Mouse (Mus musculus) kidney, embryonic 14.5 days (tissue): ENCODE results near the gene Add3. TPM values are rescaled to one million over a fixed set of nuclear protein-coding genes. Genes with fewer than 3 reads are reported as not detected.

Source experiments
- ATAC-seq: fragments of 200-750 bp; cut with Nextera tagmentation; 2 replicates; pipeline ENCODE4 v1.8.0; 2017; ENCODE audit warnings: moderate number of reproducible peaks, mild to moderate bottlenecking, moderate TSS enrichment, moderate library complexity; ENCODE audit not compliant: low FRiP score, low TSS enrichment
- H3K27ac ChIP-seq: fragments of 300-500 bp; sonication (generic); 2 replicates; pipeline ENCODE4 v1.5.1; 2014; ENCODE audit warnings: low read depth, mild to moderate bottlenecking, low read length, moderate library complexity, mixed read lengths
- H3K27me3 ChIP-seq: fragments of 300-500 bp; sonication (generic); 2 replicates; pipeline ENCODE4 v1.6.1; 2014; ENCODE audit warnings: mild to moderate bottlenecking, low read length; ENCODE audit not compliant: control insufficient read depth, insufficient read depth
- H3K36me3 ChIP-seq: fragments of 300-500 bp; sonication (generic); 2 replicates; pipeline ENCODE4 v1.6.1; 2014; ENCODE audit warnings: low read length, mixed read lengths; ENCODE audit not compliant: control insufficient read depth, insufficient read depth
- H3K4me1 ChIP-seq: fragments of 300-500 bp; sonication (generic); 2 replicates; pipeline ENCODE4 v1.6.1; 2014; ENCODE audit warnings: low read length, mixed read lengths; ENCODE audit not compliant: control insufficient read depth, insufficient read depth
- H3K4me2 ChIP-seq: fragments of 300-500 bp; sonication (generic); replicated peaks from 2 replicates; pipeline ENCODE4 v1.6.1; 2014; ENCODE audit warnings: low read depth, mild to moderate bottlenecking, low read length
- H3K4me3 ChIP-seq: fragments of 300-500 bp; sonication (generic); 2 replicates; pipeline ENCODE4 v1.5.1; 2014; ENCODE audit warnings: mild to moderate bottlenecking, low read length
- H3K9ac ChIP-seq: fragments of 300-500 bp; sonication (generic); 2 replicates; pipeline ENCODE4 v1.6.1; 2014; ENCODE audit warnings: low read depth, mild to moderate bottlenecking, low read length, moderate library complexity
- H3K9me3 ChIP-seq: fragments of 300-500 bp; sonication (generic); 2 replicates; pipeline ENCODE4 v1.6.1; 2016; ENCODE audit warnings: low read length; ENCODE audit not compliant: control insufficient read depth
- WGBS: fragments of 180-500 bp; shearing (Covaris S2); extraction: QIAGEN DNeasy Blood & Tissue Kit; methylation state at CpG from one replicate; pipeline ENCODE4 v1.1.7; 2014; 5-methylcytosine and 5-hydroxymethylcytosine counted together
- polyA plus RNA-seq: library from polyadenylated mRNA; unstranded; fragments of >200 nt; fragmentation: Nextera tagmentation; extraction: Ambion mirVana; gene quantifications from 2 replicates; pipeline ENCODE4 v1.2.1, GENCODE M21; 2014

The Add3 gene
- polyA plus RNA-seq, result 39.5 and 76.1 TPM in 2 replicates

DNA sequence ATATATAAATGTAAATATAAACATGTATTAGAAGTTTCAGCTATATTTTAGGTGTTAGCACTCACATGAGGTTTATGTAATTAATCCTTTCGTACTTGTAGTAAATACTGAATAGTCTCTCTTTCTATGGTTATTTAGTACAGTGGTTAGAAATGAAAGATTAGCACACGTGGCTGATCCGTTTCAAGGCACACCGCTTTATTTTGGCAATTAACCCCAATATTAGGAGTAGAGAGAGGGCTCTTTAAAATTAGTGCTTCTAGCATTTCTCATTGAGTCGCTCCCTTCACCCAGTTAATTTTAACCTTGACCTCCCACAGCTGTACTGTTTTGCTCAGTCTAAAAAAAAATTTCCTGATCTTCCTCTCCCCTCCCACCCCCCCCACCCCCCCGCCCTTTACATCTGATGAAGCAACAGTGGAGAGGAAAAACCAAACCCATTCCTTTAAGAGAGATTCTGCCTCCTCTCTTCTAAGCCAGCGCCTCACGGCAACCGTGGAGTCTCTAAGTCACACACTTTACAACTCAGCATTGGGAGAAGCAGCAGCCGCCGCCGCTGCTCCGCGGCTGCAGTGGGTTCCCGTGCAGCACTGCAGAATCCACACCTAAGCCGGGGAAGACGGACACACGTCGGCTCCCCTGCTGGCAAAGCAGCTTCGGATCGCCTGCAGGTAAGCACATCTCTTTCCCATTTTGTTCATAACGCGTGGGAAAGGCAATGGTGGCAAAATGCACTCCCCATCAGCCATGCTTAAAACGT, at the start of gene Add3:
Gene Add3 (plus strand): TSS at position 400 of the 760 bp plus-strand sequence.
- Histone ChIP-seq H3K4me1 (peaks cover 11% of the 10 kb centered on the region), H3K36me3 (no peaks in the 10 kb centered on the region), H3K27ac (peak within 1 kb of the TSS; percentile 91), H3K27me3 (no peaks in the 10 kb centered on the region), H3K4me3 (peak within 1 kb of the TSS; percentile 96), H3K4me2 (peak within 1 kb of the TSS; percentile 61), H3K9me3 (no peaks in the 10 kb centered on the region), H3K9ac (peak within 1 kb of the TSS; percentile 69; the same call in 1 of the 2 replicates)
- WGBS, result 4% methylated on average over 24 of the region's 24 CpGs
- no peak for ATAC-seq

DNA sequence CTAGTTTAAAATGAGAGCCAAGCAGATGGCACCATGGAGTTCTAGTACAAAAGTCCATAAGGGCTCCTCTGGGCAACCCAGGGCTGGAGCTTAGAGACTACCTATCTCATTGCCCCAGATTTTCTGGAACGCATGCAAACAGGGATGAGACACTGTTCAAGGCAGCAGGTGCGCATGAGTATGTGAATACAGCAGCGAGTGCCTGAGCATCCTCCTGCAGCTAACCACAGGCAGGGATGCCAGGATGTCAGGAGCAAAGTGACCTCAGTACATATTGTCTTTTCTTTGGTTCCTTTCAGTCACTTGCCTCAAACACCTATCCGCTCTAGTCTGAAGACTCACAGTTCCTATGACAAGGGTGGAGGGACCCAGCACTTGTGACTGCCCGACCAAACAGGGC, 49.6 kb upstream of the Add3 start:
- Histone ChIP-seq H3K9me3 (no peaks in the 10 kb centered on the region), H3K36me3 (no peaks in the 10 kb centered on the region), H3K27me3 (no peaks in the 10 kb centered on the region), H3K9ac (no peak overlapping the region), H3K27ac (no peak overlapping the region), H3K4me2 (no peak overlapping the region), H3K4me1 (peaks cover 18% of the 10 kb centered on the region), H3K4me3 (no peak overlapping the region)
- ATAC-seq, result no peak
- 91% methylated on average over 5 of the region's 5 CpGs for WGBS

GRCm38 (mm10) chr19:53092251-53092650, 48.0 kb upstream of the Add3 start:
- ATAC-seq, result no peak
- Histone ChIP-seq H3K27ac (no peak overlapping the region), H3K9ac (no peak overlapping the region), H3K4me3 (no peak overlapping the region), H3K4me2 (no peak overlapping the region), H3K27me3 (no peaks in the 10 kb centered on the region), H3K36me3 (no peaks in the 10 kb centered on the region), H3K4me1 (peaks cover 10% of the 10 kb centered on the region), H3K9me3 (no peaks in the 10 kb centered on the region)
- 75% methylated on average over 6 of the region's 6 CpGs for WGBS

DNA sequence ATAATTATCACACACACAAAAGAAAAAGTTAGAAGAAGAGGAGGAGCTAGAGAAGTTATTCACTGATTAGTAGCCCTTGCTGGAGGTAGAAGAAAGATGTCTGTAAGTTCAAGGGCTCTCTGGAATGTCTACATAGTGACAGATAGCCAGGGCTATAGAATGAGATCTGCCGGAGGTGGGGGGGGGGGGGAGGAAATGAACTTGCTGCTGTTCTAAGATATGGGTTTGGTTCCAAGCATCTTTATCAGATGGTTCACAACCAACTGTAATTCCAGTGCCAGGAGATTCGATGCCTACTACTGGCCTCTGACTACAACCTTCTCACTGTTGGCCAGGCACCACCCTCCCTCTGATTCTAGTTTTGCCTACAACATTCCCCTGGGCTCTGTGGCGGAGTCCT, 46.9 kb upstream of the Add3 start:
- no peak overlapping the region for H3K4me3 ChIP-seq
- H3K27me3 ChIP-seq, result no peaks in the 10 kb centered on the region
- no peak overlapping the region for H3K27ac ChIP-seq
- H3K9me3 ChIP-seq, result no peaks in the 10 kb centered on the region
- H3K4me1 ChIP-seq, result no peaks in the 10 kb centered on the region
- no peak for ATAC-seq
- H3K36me3 ChIP-seq, result no peaks in the 10 kb centered on the region
- WGBS, result 85% methylated on average over 3 of the region's 3 CpGs
- H3K9ac ChIP-seq, result no peak overlapping the region
- H3K4me2 ChIP-seq, result no peak overlapping the region

DNA sequence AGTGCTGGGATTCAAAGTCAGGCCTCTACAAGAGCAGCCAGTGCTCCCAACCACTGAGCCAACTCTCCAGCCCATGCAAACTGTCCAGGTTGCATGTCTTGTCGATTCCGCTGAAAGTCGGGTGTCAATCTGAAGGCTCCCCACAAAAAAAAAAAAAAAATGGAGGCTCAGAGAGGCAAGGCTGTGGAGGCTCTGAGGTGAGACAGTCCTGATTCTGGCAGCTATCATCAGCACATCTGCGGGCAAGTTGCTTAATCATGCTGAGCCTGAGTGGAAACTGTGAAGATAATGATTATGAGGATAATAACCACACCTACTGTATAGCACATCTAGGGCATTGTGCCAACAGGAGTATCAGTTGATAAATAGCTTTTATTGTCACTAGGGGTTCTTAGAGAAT, 45.6 kb upstream of the Add3 start:
- Histone ChIP-seq H3K4me3 (no peak overlapping the region), H3K27ac (no peak overlapping the region), H3K4me1 (no peaks in the 10 kb centered on the region), H3K27me3 (no peaks in the 10 kb centered on the region), H3K4me2 (no peak overlapping the region), H3K9ac (no peak overlapping the region), H3K9me3 (no peaks in the 10 kb centered on the region), H3K36me3 (no peaks in the 10 kb centered on the region)
- WGBS, result 97% methylated on average over 4 of the region's 4 CpGs
- ATAC-seq, result no peak

DNA sequence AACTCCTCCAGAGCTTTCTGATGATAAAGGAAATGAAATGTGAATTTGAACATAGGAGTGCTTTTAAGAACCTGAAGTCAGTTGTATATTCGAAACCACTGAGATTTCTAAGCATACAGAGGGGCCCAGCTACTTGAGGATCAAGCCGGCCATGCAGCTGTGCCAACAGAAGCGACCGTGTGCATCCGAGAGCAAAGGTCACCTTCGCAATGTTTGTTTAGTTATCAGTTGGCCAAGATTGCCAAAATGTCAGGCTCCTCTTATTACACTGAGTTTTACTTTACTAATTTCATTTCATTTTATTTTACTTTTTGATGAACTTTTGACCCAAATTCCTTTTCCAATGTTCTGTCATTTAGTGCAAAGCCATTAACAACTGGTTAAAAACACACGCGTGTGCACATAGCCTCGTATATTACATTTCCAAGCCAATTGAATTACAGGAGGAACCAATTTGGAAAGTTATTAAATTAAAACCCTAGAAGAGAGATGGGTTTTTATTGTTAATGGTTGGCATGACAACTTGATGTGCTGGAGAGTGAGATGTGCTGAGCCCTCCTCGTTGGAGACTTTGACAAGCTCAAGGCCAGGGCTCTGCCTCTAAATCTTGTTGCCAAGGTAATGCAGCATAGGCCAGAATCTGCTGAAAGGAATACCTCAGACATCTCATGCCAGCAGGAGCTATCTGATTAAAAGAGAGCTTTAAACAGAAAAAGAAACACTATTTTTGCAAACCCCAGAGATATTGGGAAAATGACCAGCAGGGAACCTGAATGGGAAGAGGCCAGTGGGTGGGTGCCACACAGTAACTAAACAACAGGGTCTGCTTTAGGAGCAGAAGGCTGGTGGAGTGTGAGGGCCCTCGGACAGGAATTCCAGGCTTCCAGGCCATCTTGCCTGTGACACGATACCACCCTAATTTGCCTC, 38.6 kb upstream of the Add3 start:
- Histone ChIP-seq H3K27ac (no peak overlapping the region), H3K9ac (no peak overlapping the region), H3K27me3 (no peaks in the 10 kb centered on the region), H3K4me3 (no peak overlapping the region), H3K36me3 (no peaks in the 10 kb centered on the region), H3K4me1 (peaks cover 6% of the 10 kb centered on the region; the same call in 1 of the 2 replicates), H3K9me3 (no peaks in the 10 kb centered on the region), H3K4me2 (no peak overlapping the region)
- WGBS, result 50% methylated on average over 12 of the region's 12 CpGs
- ATAC-seq, result no peak

DNA sequence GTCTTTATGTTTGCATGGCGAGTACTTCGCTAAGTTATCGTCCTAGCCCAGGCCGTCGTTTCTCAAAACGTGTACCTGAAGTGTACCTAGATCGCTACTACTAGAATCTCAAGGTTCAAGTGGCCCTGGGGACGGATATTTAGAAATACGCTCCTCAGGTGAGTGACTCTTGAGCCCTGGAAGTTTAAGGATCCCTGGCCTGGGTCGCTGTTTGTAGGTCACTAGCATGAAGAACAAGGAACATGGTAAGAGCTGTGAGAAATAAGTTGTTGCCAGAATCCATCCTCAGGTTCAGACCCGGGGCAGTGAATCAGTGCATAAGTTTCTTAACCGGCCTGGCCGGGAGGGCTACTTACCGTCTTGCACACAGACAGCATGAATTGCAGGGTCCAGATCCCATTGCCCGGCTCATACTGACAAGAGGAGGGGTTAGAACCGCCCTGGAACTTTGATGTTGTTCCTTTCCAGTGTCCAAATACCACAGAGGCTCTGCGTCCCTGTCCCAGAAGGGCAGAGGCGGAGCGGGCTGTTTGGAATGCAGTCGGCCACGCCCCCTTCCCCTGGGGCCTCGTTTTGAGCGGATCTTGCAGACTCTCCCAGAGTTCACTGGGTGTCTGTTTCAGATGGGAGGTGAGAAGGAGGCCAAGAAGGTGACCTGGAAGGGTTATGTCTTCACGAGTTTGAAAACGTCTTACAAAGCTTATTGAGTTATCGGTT, 34.7 kb upstream of the Add3 start:
- Histone ChIP-seq H3K4me1 (peaks cover 6% of the 10 kb centered on the region; the same call in 1 of the 2 replicates), H3K36me3 (no peaks in the 10 kb centered on the region), H3K4me3 (no peak overlapping the region), H3K27ac (no peak overlapping the region), H3K4me2 (no peak overlapping the region; the same call in 1 of the 2 replicates), H3K27me3 (no peaks in the 10 kb centered on the region), H3K9ac (no peak overlapping the region), H3K9me3 (no peaks in the 10 kb centered on the region)
- WGBS, result 46% methylated on average over 26 of the region's 26 CpGs
- ATAC-seq, result peak; percentile 77

DNA sequence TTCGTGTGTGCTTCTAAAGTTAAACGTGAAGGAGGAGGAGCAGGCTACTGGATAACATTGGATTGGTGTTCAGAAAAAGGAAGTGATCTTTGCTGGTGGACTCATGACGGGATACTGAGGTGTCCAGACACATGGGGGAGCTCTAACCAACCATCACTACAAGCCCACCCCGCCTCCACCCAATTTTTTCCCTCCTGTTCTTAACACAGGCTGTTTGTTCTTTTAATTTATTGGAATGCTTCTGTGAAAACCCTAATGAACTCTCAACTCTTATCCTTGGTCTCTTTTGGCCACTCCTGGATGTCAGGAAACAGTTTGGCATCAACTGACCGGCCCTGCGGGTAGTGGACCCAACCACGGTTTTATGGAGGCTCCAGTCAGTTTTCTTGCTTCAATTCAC, 33.3 kb upstream of the Add3 start:
- Histone ChIP-seq H3K27me3 (no peaks in the 10 kb centered on the region), H3K27ac (no peak overlapping the region), H3K4me2 (no peak overlapping the region), H3K9ac (no peak overlapping the region), H3K4me3 (no peak overlapping the region), H3K36me3 (no peaks in the 10 kb centered on the region), H3K4me1 (peaks cover 6% of the 10 kb centered on the region; the same call in 1 of the 2 replicates), H3K9me3 (no peaks in the 10 kb centered on the region)
- 82% methylated on average over 7 of the region's 7 CpGs for WGBS
- no peak for ATAC-seq
